Mouse (Mus musculus): ENCODE data around the gene Sardh. TPM values are rescaled to one million over a fixed set of nuclear protein-coding genes. Genes with fewer than 3 reads are reported as not detected.

Sardh gene
- polyA plus RNA-seq, 1 experiment from 2014 or later, result 5.5 TPM

DNA sequence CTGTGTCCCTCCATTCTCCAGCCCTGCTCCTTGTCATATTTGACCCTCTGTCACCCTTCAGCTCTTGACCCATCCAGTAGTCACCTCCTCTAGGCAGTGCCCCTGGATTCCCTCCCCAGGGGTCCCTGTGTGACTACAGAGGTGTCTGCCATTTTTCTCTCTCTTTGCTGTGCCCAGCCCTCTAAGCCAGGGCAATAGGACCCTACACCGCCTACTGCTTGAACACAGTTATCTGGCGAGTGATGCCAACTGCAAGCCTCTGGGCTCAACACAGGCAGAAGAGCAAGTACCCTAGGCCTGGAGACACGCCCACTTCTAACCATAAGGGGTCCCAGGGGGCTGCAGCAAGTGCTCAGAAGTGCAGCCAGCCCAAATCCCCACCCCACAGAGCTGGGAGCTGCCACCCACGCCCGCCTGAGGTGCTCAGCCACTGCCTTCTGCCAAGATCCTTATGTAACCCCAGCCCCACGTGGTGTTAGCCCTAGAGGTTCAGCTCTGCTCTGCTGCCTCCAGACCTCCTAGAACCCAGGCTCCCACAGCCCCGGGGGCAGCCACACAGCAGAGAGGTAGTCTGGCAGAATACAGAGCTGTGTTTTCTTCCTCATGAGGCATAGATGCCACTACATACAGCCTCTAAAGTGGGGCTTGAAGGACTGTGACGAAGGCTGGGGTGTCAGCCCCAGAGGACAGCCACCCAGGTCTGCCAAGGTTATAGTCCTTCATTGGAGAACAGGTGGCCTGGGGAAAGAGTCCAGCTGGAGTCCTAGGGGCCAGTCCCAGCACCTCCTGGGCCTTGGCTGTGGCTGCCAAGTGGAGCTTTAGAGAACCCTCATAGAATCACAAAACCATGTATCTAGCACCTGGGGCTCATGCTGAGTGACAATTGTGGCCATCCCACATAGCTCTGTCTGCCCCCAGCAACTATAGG lies 35.9 kb downstream of the Sardh start:
- Histone ChIP-seq H3K27ac (ENCODE audit: low read depth, low read length) (no peak overlapping the region), H3K4me1 (ENCODE audit: control insufficient read depth, insufficient read depth, low read length) (no peaks in the 10 kb centered on the region), H3K4me2 (ENCODE audit: low read depth) (no peak overlapping the region), H3K9me3 (ENCODE audit: control insufficient read depth, low read length) (no peaks in the 10 kb centered on the region), H3K9ac (ENCODE audit: low read length) (no peak overlapping the region), H3K36me3 (ENCODE audit: control insufficient read depth, insufficient read depth, low read length) (no peaks in the 10 kb centered on the region), H3K4me3 (ENCODE audit: low read depth, low read length) (no peak overlapping the region), H3K27me3 (ENCODE audit: control insufficient read depth, insufficient read depth, low read length) (no peaks in the 10 kb centered on the region)
- ATAC-seq (ENCODE audit: insufficient read depth, low FRiP score, low TSS enrichment) (no peak), DNase-seq (ENCODE audit: low spot score) (no peak)
- 74% methylated on average over 8 of the region's 8 CpGs for WGBS

DNA sequence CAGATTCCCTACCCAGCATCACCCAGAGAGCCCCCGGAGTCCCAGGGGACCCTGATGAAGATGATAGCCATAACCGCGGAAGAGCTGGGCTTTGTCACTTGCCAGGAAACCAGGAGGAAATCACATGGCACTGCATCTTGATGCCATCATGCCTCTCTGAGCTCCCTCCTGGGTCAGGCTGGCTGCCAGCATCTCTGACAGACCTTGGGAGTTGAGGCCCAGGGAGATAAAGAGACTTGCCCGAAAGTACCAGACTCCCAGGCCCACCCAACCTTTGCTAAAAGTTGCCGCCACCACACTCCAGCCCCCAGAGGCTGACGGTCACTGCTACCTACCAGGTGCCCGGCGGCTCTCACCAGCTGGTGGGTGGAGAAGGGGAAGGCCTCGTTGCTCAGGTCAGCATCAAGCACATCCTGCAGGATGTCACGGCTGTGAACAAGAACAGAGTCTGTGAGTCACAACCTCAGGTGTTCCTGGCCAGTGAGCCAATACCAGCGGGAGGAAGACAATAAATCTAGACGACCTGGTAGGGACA lies 37.4 kb downstream of the Sardh start:
- Histone ChIP-seq H3K36me3 (ENCODE audit: control insufficient read depth, insufficient read depth, low read length) (no peaks in the 10 kb centered on the region), H3K4me3 (ENCODE audit: low read depth, low read length) (no peak overlapping the region), H3K4me2 (ENCODE audit: low read depth) (no peak overlapping the region), H3K4me1 (ENCODE audit: control insufficient read depth, insufficient read depth, low read length) (no peaks in the 10 kb centered on the region), H3K27me3 (ENCODE audit: control insufficient read depth, insufficient read depth, low read length) (no peaks in the 10 kb centered on the region), H3K9ac (ENCODE audit: low read length) (no peak overlapping the region), H3K27ac (ENCODE audit: low read depth, low read length) (no peak overlapping the region), H3K9me3 (ENCODE audit: control insufficient read depth, low read length) (no peaks in the 10 kb centered on the region)
- no peak for ATAC-seq (ENCODE audit: insufficient read depth, low FRiP score, low TSS enrichment)
- WGBS, result 89% methylated on average over 12 of the region's 12 CpGs
- no peak for DNase-seq (ENCODE audit: low spot score)

DNA sequence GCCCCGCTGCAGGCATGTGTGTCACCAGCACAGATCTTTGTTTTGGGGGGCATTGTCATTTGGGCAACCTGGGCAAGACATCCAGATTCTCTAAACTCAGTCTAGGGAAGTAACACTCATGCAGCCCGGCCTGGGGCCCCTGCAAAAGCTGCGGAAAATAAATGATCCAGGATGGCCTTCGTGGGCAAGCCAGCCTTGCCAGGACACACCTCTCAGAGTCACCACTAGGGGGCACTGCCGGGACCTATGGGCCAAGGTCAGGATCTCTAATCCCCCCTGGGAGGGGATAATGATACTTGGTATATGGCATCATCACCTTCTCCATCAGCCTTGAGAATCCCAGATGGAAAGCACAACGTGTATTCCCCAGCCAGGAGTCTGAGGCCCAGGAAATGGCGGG lies 37.9 kb downstream of the Sardh start:
- 61% methylated on average over 7 of the region's 7 CpGs for WGBS

DNA sequence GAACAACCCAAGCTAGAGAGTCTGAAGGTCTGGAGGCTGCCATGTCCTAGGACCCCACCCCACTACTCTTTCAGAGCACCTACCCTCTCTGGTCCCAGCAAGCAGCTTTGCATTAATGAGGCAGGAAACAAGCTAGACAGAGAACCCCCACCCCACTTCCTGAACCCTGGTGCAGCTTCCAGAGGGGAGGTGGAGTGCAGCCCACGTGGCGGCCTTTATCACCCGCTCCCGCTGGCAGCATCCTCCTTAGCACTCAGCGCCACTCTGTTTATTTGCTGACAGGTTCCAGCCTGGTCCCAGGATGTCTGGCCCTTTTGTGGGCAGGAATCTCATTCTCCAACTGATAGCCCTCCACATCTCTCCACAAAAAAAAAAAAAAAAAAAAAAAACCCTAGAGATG lies 38.3 kb downstream of the Sardh start:
- Histone ChIP-seq H3K9me3 (ENCODE audit: control insufficient read depth, low read length) (no peaks in the 10 kb centered on the region), H3K36me3 (ENCODE audit: control insufficient read depth, insufficient read depth, low read length) (no peaks in the 10 kb centered on the region), H3K4me1 (ENCODE audit: control insufficient read depth, insufficient read depth, low read length) (no peaks in the 10 kb centered on the region), H3K27ac (ENCODE audit: low read depth, low read length) (no peak overlapping the region), H3K4me2 (ENCODE audit: low read depth) (no peak overlapping the region), H3K27me3 (ENCODE audit: control insufficient read depth, insufficient read depth, low read length) (no peaks in the 10 kb centered on the region), H3K9ac (ENCODE audit: low read length) (no peak overlapping the region), H3K4me3 (ENCODE audit: low read depth, low read length) (no peak overlapping the region)
- DNase-seq (ENCODE audit: low spot score) (no peak), ATAC-seq (ENCODE audit: insufficient read depth, low FRiP score, low TSS enrichment) (no peak)
- WGBS, result 63% methylated on average over 5 of the region's 5 CpGs

More for the DNA sequence above, 37.9 kb downstream of the Sardh start:
- Histone ChIP-seq H3K36me3 (ENCODE audit: control insufficient read depth, insufficient read depth, low read length) (no peaks in the 10 kb centered on the region), H3K27ac (ENCODE audit: low read depth, low read length) (no peak overlapping the region), H3K27me3 (ENCODE audit: control insufficient read depth, insufficient read depth, low read length) (no peaks in the 10 kb centered on the region), H3K9me3 (ENCODE audit: control insufficient read depth, low read length) (no peaks in the 10 kb centered on the region), H3K9ac (ENCODE audit: low read length) (no peak overlapping the region), H3K4me2 (ENCODE audit: low read depth) (no peak overlapping the region), H3K4me1 (ENCODE audit: control insufficient read depth, insufficient read depth, low read length) (no peaks in the 10 kb centered on the region), H3K4me3 (ENCODE audit: low read depth, low read length) (no peak overlapping the region)
- ATAC-seq (ENCODE audit: insufficient read depth, low FRiP score, low TSS enrichment) (no peak), DNase-seq (ENCODE audit: low spot score) (peak; percentile 46)

DNA sequence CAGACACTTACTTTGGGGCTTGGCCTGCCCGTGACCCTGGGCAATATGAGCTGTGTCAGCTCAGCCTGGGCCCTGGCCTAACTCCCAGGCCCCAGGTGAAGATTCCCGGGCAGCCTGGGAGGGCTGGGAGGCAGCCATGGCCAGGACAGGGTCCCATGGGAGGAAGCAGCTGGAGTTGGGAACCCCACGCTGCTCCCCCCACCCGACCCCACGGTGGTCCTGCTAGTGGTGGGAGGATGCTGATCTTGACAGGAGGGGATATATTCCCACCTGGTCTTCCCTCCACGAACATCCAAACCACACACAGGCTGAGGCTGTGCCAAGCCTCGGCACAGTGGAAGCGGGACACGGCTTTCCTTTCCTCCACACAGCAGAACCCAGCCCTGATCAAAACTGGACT lies 38.8 kb downstream of the Sardh start:
- Histone ChIP-seq H3K9me3 (ENCODE audit: control insufficient read depth, low read length) (no peaks in the 10 kb centered on the region), H3K4me2 (ENCODE audit: low read depth) (no peak overlapping the region), H3K4me1 (ENCODE audit: control insufficient read depth, insufficient read depth, low read length) (no peaks in the 10 kb centered on the region), H3K9ac (ENCODE audit: low read length) (no peak overlapping the region), H3K36me3 (ENCODE audit: control insufficient read depth, insufficient read depth, low read length) (no peaks in the 10 kb centered on the region), H3K27ac (ENCODE audit: low read depth, low read length) (no peak overlapping the region), H3K27me3 (ENCODE audit: control insufficient read depth, insufficient read depth, low read length) (no peaks in the 10 kb centered on the region), H3K4me3 (ENCODE audit: low read depth, low read length) (no peak overlapping the region)
- 75% methylated on average over 9 of the region's 9 CpGs for WGBS
- ATAC-seq (ENCODE audit: insufficient read depth, low FRiP score, low TSS enrichment), result no peak
- no peak for DNase-seq (ENCODE audit: low spot score)

DNA sequence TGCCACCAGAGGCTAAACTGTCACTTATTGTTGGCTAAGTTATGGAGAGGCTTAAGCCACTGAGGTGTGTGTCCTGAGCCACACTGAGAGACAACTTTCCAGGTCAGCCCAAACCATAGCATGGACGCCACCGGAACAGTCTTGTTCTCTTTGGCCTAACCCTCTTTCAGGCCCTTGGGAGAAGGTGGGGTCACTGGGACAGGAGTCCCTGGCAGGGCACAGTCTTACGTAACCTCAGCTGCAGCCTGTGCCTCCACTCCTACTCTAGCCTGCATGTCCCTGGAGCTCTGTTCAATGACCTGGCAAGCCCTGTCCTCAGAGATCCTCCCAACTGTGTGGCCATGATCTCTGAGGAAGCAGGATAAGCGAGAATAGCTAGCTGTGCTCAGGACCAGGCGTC lies 41.0 kb downstream of the Sardh start:
- DNase-seq (ENCODE audit: low spot score), result no peak
- 87% methylated on average over 5 of the region's 5 CpGs for WGBS
- Histone ChIP-seq H3K4me2 (ENCODE audit: low read depth) (no peak overlapping the region), H3K4me1 (ENCODE audit: control insufficient read depth, insufficient read depth, low read length) (no peaks in the 10 kb centered on the region), H3K9me3 (ENCODE audit: control insufficient read depth, low read length) (no peaks in the 10 kb centered on the region), H3K27ac (ENCODE audit: low read depth, low read length) (no peak overlapping the region), H3K27me3 (ENCODE audit: control insufficient read depth, insufficient read depth, low read length) (no peaks in the 10 kb centered on the region), H3K36me3 (ENCODE audit: control insufficient read depth, insufficient read depth, low read length) (no peaks in the 10 kb centered on the region), H3K9ac (ENCODE audit: low read length) (no peak overlapping the region), H3K4me3 (ENCODE audit: low read depth, low read length) (no peak overlapping the region)
- ATAC-seq (ENCODE audit: insufficient read depth, low FRiP score, low TSS enrichment), result no peak

DNA sequence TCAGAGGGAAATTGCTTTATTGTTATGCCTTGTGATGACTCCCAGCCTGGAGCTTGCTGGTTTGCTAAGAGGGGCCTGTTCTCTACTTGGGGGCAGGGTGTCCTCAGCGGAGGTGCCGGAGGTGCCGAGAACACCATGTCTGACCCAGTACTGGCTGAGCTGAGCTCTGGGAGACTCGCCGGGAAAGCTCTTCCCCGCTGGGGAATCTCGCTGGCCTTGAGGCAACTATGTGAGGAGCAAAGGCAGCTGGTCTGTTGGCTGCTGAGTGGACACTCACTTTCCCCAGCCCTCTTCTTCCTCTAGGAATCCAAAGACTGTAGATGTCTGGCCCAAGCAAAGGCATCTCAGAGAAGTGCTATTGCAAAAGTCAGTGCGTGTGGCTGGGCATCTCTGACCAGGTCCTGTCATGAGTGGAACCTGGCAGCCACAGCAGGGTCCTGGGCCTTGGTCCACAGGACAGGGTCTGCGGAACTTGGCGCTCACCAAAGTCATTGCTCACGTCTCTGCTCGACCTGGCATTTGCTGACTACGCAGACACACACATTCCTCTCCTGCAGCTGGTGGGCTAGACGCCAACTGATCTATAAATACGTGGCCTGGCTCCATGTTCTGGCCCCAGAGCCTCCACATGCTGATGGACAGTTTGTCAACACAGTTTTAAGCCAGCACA lies 41.9 kb downstream of the Sardh start:
- H3K27ac ChIP-seq (ENCODE audit: low read depth, low read length), result no peak overlapping the region
- ATAC-seq (ENCODE audit: insufficient read depth, low FRiP score, low TSS enrichment) (no peak), DNase-seq (ENCODE audit: low spot score) (no peak)
- no peaks in the 10 kb centered on the region for H3K27me3 ChIP-seq (ENCODE audit: control insufficient read depth, insufficient read depth, low read length)
- no peak overlapping the region for H3K4me3 ChIP-seq (ENCODE audit: low read depth, low read length)
- H3K9ac ChIP-seq (ENCODE audit: low read length), result no peak overlapping the region
- H3K36me3 ChIP-seq (ENCODE audit: control insufficient read depth, insufficient read depth, low read length), result no peaks in the 10 kb centered on the region
- no peaks in the 10 kb centered on the region for H3K4me1 ChIP-seq (ENCODE audit: control insufficient read depth, insufficient read depth, low read length)
- no peaks in the 10 kb centered on the region for H3K9me3 ChIP-seq (ENCODE audit: control insufficient read depth, low read length)
- WGBS, result 88% methylated on average over 15 of the region's 15 CpGs
- no peak overlapping the region for H3K4me2 ChIP-seq (ENCODE audit: low read depth)

DNA sequence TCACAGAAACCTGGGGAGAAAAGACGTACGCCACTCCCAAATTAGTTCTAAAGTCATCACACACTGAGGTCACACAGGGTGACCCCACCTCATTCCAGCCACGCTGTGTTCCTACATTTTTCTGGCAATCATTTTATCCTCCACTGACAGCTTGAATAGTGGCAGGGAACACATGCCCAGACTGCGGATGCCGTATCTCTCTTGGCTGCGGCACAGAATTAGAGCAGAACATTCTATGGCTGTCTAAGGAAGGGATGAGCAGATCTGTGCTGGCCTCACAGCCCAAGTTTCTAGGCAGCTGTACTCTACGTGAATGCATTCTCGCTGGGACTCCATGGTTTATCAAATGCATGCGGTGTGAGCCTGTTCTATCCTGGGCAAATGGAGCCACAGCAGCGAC lies 42.5 kb downstream of the Sardh start:
- H3K4me3 ChIP-seq (ENCODE audit: low read depth, low read length), result no peak overlapping the region
- WGBS, result 84% methylated on average over 10 of the region's 10 CpGs
- H3K4me2 ChIP-seq (ENCODE audit: low read depth), result no peak overlapping the region
- ATAC-seq (ENCODE audit: insufficient read depth, low FRiP score, low TSS enrichment) (no peak), DNase-seq (ENCODE audit: low spot score) (no peak)
- no peaks in the 10 kb centered on the region for H3K4me1 ChIP-seq (ENCODE audit: control insufficient read depth, insufficient read depth, low read length)
- H3K27me3 ChIP-seq (ENCODE audit: control insufficient read depth, insufficient read depth, low read length), result no peaks in the 10 kb centered on the region
- H3K36me3 ChIP-seq (ENCODE audit: control insufficient read depth, insufficient read depth, low read length), result no peaks in the 10 kb centered on the region
- H3K9me3 ChIP-seq (ENCODE audit: control insufficient read depth, low read length), result no peaks in the 10 kb centered on the region
- no peak overlapping the region for H3K9ac ChIP-seq (ENCODE audit: low read length)
- H3K27ac ChIP-seq (ENCODE audit: low read depth, low read length), result no peak overlapping the region

Data from neural tube, embryonic 11.5 days (tissue).